Mouse (Mus musculus) right cerebral cortex, postnatal 14 days (tissue): ENCODE data around the gene Rxrb.
A peak's percentile ranks its signal among the peaks of the same experiment; 100 is the strongest.

Source experiments
- DNase-seq: peaks from one replicate; pipeline ENCODE4 v3.0.0; 2022

Gene Rxrb

GRCm38 (mm10) chr17:34068864-34069263 is 37.3 kb downstream of the Rxrb start:
- no peak for DNase-seq

- no peak for DNase-seq
Observed at GRCm38 (mm10) chr17:34072091-34072490, 40.5 kb downstream of the Rxrb start.

- DNase-seq: peak; percentile 81
Observed at GRCm38 (mm10) chr17:34075271-34075670, 43.7 kb downstream of the Rxrb start.

- DNase-seq: peak; percentile 80
Observed at GRCm38 (mm10) chr17:34077549-34077948, 45.9 kb downstream of the Rxrb start.

- DNase-seq: no peak
Observed at GRCm38 (mm10) chr17:34078148-34078547, 46.5 kb downstream of the Rxrb start.

GRCm38 (mm10) chr17:34079002-34079401 is 47.4 kb downstream of the Rxrb start:
- no peak for DNase-seq

GRCm38 (mm10) chr17:34079621-34080020 is 48.0 kb downstream of the Rxrb start:
- no peak for DNase-seq

GRCm38 (mm10) chr17:34083104-34083503 is 51.5 kb downstream of the Rxrb start:
- DNase-seq: no peak

GRCm38 (mm10) chr17:34087386-34087785 is 55.8 kb downstream of the Rxrb start:
- no peak for DNase-seq
